Comparison of ENCODE assay signal across 16 mouse cellular contexts in the genomic region with DNA sequence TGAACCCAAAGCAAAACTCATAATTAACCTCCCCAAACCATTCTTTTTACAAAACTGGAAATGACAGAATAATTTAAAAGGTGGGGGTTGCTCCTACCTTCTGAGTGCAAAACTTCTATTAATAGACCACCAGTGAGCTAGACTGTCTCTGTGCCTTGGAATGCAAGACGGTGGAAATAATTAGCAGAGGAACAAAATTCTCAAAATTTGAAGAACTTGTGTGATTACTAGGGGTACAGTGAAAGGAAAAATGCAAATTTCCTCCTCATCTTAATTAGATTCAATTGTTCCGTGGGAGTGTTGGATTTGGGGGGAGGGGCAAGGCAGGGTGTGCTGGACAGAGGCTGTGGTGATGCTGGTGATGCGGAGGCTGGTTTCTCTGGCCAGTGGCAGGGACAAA. TPM values are rescaled to one million over a fixed set of nuclear protein-coding genes. Genes with fewer than 3 reads are reported as not detected.
DNase-seq lines count a peak whose midpoint lies in the region; ATAC-seq and TF ChIP-seq lines count a peak whose summit lies in the region.
"Had no signal": no experiment of that assay in that cellular context is flagged by ENCODE, and none has a peak within 500 bp of the region (broad histone marks: within the 10 kb centered on the region; RNA-seq: fewer than 3 reads in every experiment).

No protein-coding gene starts in this region.

- no peaks in the 10 kb centered on the region for H3K27me3 ChIP-seq in neural tube, embryonic 12.5 days (replicated peaks)
- no peaks in the 10 kb centered on the region for H3K27me3 ChIP-seq in hindbrain, embryonic 11.5 days (ENCODE audit: control insufficient read depth, insufficient read depth, low read length)
- H3K27me3 ChIP-seq in liver, embryonic 16.5 days (ENCODE audit: control insufficient read depth, insufficient read depth, low read depth, low read length), result no peaks in the 10 kb centered on the region
- H3K27me3 ChIP-seq in kidney, adult 2 months (replicated peaks; ENCODE audit: control insufficient read depth, insufficient read depth, low read length), result no peaks in the 10 kb centered on the region; the same call in 1 of the 2 replicates
- H3K27me3 ChIP-seq: embryonic facial prominence, embryonic 12.5 days had no signal

- no peak for DNase-seq in neural tube, embryonic 10.5 days (ENCODE audit: extremely low spot score, low spot score)
- DNase-seq in hindbrain, embryonic 11.5 days (ENCODE audit: low spot score), result no peak
- no peak for DNase-seq in kidney, adult 2 months
- no peak for DNase-seq in spleen, adult 12 weeks (ENCODE audit: low spot score)
- no peak for DNase-seq in thymus, postnatal 25 days
- DNase-seq in gastrocnemius, adult 18-20 months (ENCODE audit: low spot score), result no peak
- DNase-seq: cerebellum, postnatal 10 days; gastrocnemius, postnatal 14 days; lung, postnatal 4 days; right cerebral cortex, postnatal 14 days had no signal

- no peak overlapping the region for H3K4me3 ChIP-seq in neural tube, embryonic 12.5 days
- H3K4me3 ChIP-seq in hindbrain, embryonic 11.5 days (ENCODE audit: low read depth, low read length), result no peak overlapping the region
- no peak overlapping the region for H3K4me3 ChIP-seq in liver, embryonic 16.5 days (ENCODE audit: low read depth, low read length)
- H3K4me3 ChIP-seq in kidney, adult 2 months (ENCODE audit: insufficient read depth, low read depth, low read length), result no peak overlapping the region
- H3K4me3 ChIP-seq: embryonic facial prominence, embryonic 12.5 days had no signal

- 28% methylated on average over 3 of the region's 3 CpGs for WGBS in neural tube, embryonic 12.5 days
- 35% methylated on average over 3 of the region's 3 CpGs for WGBS in hindbrain, embryonic 11.5 days
- WGBS in liver, embryonic 16.5 days (ENCODE audit: insufficient replicate concordance), result 51% methylated on average over 3 of the region's 3 CpGs
- 51% methylated on average over 3 of the region's 3 CpGs for WGBS in kidney, adult 2 months

- no peak for TF ChIP-seq POLR2A in kidney, adult 2 months (IDR thresholded peaks at IDR 0.05; ENCODE audit: low read depth, low read length)

- peak overlapping the region; percentile 40 for H3K4me2 ChIP-seq in neural tube, embryonic 12.5 days (replicated peaks)
- no peak overlapping the region for H3K4me2 ChIP-seq in hindbrain, embryonic 11.5 days (replicated peaks; ENCODE audit: low read depth, low read length)
- no peak overlapping the region for H3K4me2 ChIP-seq in liver, embryonic 16.5 days (ENCODE audit: low read depth, low read length)
- H3K4me2 ChIP-seq: embryonic facial prominence, embryonic 12.5 days had no signal

- no peaks in the 10 kb centered on the region; the same call in 1 of the 2 replicates for H3K36me3 ChIP-seq in neural tube, embryonic 12.5 days
- H3K36me3 ChIP-seq in hindbrain, embryonic 11.5 days (ENCODE audit: control insufficient read depth, insufficient read depth, low read length), result peaks cover 2% of the 10 kb centered on the region; the same call in 1 of the 2 replicates
- H3K36me3 ChIP-seq in liver, embryonic 16.5 days (ENCODE audit: control insufficient read depth, insufficient read depth), result no peaks in the 10 kb centered on the region
- H3K36me3 ChIP-seq in kidney, adult 2 months (ENCODE audit: control insufficient read depth, insufficient read depth, low read length), result no peaks in the 10 kb centered on the region

- no peak for TF ChIP-seq CTCF in kidney, adult 2 months (conservative IDR thresholded peaks at IDR 0.05; ENCODE audit: insufficient read depth, insufficient read length, low read depth, low read length)

- no peak overlapping the region for H3K9ac ChIP-seq in neural tube, embryonic 12.5 days
- no peak overlapping the region for H3K9ac ChIP-seq in hindbrain, embryonic 11.5 days (ENCODE audit: low read depth, low read length)
- H3K9ac ChIP-seq in liver, embryonic 16.5 days (ENCODE audit: low read depth, low read length), result no peak overlapping the region
- H3K9ac ChIP-seq: embryonic facial prominence, embryonic 12.5 days had no signal

- H3K27ac ChIP-seq in neural tube, embryonic 12.5 days, result no peak overlapping the region
- H3K27ac ChIP-seq in hindbrain, embryonic 11.5 days (ENCODE audit: low read depth, low read length), result no peak overlapping the region
- H3K27ac ChIP-seq in liver, embryonic 16.5 days (ENCODE audit: low read length), result peak overlapping the region; percentile 2; the same call in 1 of the 2 replicates
- no peak overlapping the region for H3K27ac ChIP-seq in kidney, adult 2 months (ENCODE audit: insufficient read depth, low read depth, low read length)
- H3K27ac ChIP-seq: embryonic facial prominence, embryonic 12.5 days; kidney, postnatal 0 days had no signal

- ATAC-seq in neural tube, embryonic 12.5 days (ENCODE audit: low FRiP score, low read depth), result no peak
- ATAC-seq in hindbrain, embryonic 11.5 days (ENCODE audit: low FRiP score), result peak; percentile 37; the same call in 1 of the 2 replicates
- no peak for ATAC-seq in liver, embryonic 16.5 days (ENCODE audit: low read depth)

- peaks cover 94% of the 10 kb centered on the region for H3K4me1 ChIP-seq in neural tube, embryonic 12.5 days
- peaks cover 24% of the 10 kb centered on the region for H3K4me1 ChIP-seq in hindbrain, embryonic 11.5 days (replicated peaks; ENCODE audit: control insufficient read depth, insufficient read depth, low read length)
- H3K4me1 ChIP-seq in liver, embryonic 16.5 days (ENCODE audit: control insufficient read depth, low read depth, low read length), result peaks cover 50% of the 10 kb centered on the region
- no peaks in the 10 kb centered on the region for H3K4me1 ChIP-seq in kidney, adult 2 months (ENCODE audit: control insufficient read depth, insufficient read depth, low read length)

- H3K9me3 ChIP-seq in neural tube, embryonic 12.5 days, result no peaks in the 10 kb centered on the region
- no peaks in the 10 kb centered on the region for H3K9me3 ChIP-seq in hindbrain, embryonic 11.5 days (ENCODE audit: control insufficient read depth, low read length)
- no peaks in the 10 kb centered on the region for H3K9me3 ChIP-seq in liver, embryonic 16.5 days (replicated peaks; ENCODE audit: control insufficient read depth, low read length)
- H3K9me3 ChIP-seq: embryonic facial prominence, embryonic 12.5 days had no signal

RNA-seq across cellular contexts. Expression of a gene that starts 20.8 kb away (rescaled TPM):
- polyA plus RNA-seq in neural tube, embryonic 12.5 days (2016; fragmentation: Nextera tagmentation; extraction: Ambion mirVana), result 96.6 and 101 TPM in 2 replicates
- 66.6 and 71.7 TPM in 2 replicates for polyA plus RNA-seq in hindbrain, embryonic 11.5 days (2014; fragmentation: Nextera tagmentation; extraction: Ambion mirVana)
- polyA plus RNA-seq in liver, embryonic 16.5 days (2015; fragmentation: Nextera tagmentation; extraction: Ambion mirVana), result 17.7 and 20.9 TPM in 2 replicates
- polyA plus RNA-seq in kidney, adult 2 months (2012; rRNA removed), result 0.14 and 0.72 TPM in 2 replicates
- total RNA-seq in gastrocnemius, adult 18-20 months (2021), result under 1 TPM in 1 of 2 experiments, not detected in 1; 0.05 TPM

RNA-seq across cellular contexts. Expression of a gene that starts 23.8 kb away (rescaled TPM):
- polyA plus RNA-seq in neural tube, embryonic 12.5 days (2016; fragmentation: Nextera tagmentation; extraction: Ambion mirVana), result not detected in 2 replicates
- polyA plus RNA-seq in hindbrain, embryonic 11.5 days (2014; fragmentation: Nextera tagmentation; extraction: Ambion mirVana), result not detected in 2 replicates
- polyA plus RNA-seq in liver, embryonic 16.5 days (2015; fragmentation: Nextera tagmentation; extraction: Ambion mirVana), result not detected in 2 replicates
- polyA plus RNA-seq in kidney, adult 2 months (2012; rRNA removed), result not detected in 2 replicates
- total RNA-seq in gastrocnemius, adult 18-20 months (2021), result not detected
- total RNA-seq: gastrocnemius, postnatal 14 days had no signal
- polyA plus RNA-seq: embryonic facial prominence, embryonic 12.5 days; heart, postnatal 0 days; kidney, postnatal 0 days; stomach, embryonic 16.5 days had no signal

Comparison
In these comparisons a context has a peak if more than half of its experiments do, and no peak if none do; other contexts are left out.
1. RNA of a gene that starts 20.8 kb away (polyA plus RNA-seq): 96.6 to 101 TPM in neural tube, embryonic 12.5 days, 66.6 to 71.7 TPM in hindbrain, embryonic 11.5 days and 17.7 to 20.9 TPM in liver, embryonic 16.5 days; 0.14 to 0.72 TPM in kidney, adult 2 months; every median in the first group is over 10 times any median in the second.